Mouse (Mus musculus): ENCODE measurements at regions not wholly inside any gene's neighbourhood (a gene's known extent, or its start where the extent isn't known, plus 50 kb on each side); places are given as distances from the start of the nearest gene placed in this dataset.

GRCm38 (mm10) chr10:99614392-99615249 lies 144.8 kb downstream of the Csl start:
- Histone ChIP-seq H3K4me3 (no peak overlapping the region), H3K9me3 (no peaks in the 10 kb centered on the region), H3K4me1 (no peaks in the 10 kb centered on the region), H3K4me2 (no peak overlapping the region), H3K9ac (no peak overlapping the region), H3K27me3 (no peaks in the 10 kb centered on the region), H3K36me3 (no peaks in the 10 kb centered on the region), H3K27ac (no peak overlapping the region)
- 13% methylated on average over 7 of the region's 7 CpGs for WGBS
- no peak for ATAC-seq (ENCODE audit: insufficient number of reproducible peaks, low FRiP score, low TSS enrichment, low read depth)

GRCm38 (mm10) chr10:99615371-99615770 lies 144.1 kb downstream of the Csl start:
- Histone ChIP-seq H3K27me3 (no peaks in the 10 kb centered on the region), H3K4me1 (no peaks in the 10 kb centered on the region), H3K9ac (no peak overlapping the region), H3K9me3 (no peaks in the 10 kb centered on the region), H3K27ac (no peak overlapping the region), H3K4me2 (no peak overlapping the region), H3K36me3 (no peaks in the 10 kb centered on the region), H3K4me3 (no peak overlapping the region)
- WGBS, result 72% methylated on average over 8 of the region's 8 CpGs
- ATAC-seq (ENCODE audit: insufficient number of reproducible peaks, low FRiP score, low TSS enrichment, low read depth), result no peak

- Histone ChIP-seq H3K27ac (no peak overlapping the region), H3K9me3 (no peaks in the 10 kb centered on the region), H3K9ac (no peak overlapping the region), H3K27me3 (no peaks in the 10 kb centered on the region), H3K4me2 (no peak overlapping the region), H3K36me3 (no peaks in the 10 kb centered on the region), H3K4me3 (no peak overlapping the region), H3K4me1 (no peaks in the 10 kb centered on the region)
- no peak for ATAC-seq (ENCODE audit: insufficient number of reproducible peaks, low FRiP score, low TSS enrichment, low read depth)
- 5% methylated on average over 6 of the region's 6 CpGs for WGBS
Observed at GRCm38 (mm10) chr10:99615779-99616178, 143.7 kb downstream of the Csl start.

GRCm38 (mm10) chr10:99617623-99618022 lies 141.8 kb downstream of the Csl start:
- Histone ChIP-seq H3K9me3 (no peaks in the 10 kb centered on the region), H3K36me3 (no peaks in the 10 kb centered on the region), H3K9ac (no peak overlapping the region), H3K4me1 (no peaks in the 10 kb centered on the region), H3K4me2 (no peak overlapping the region), H3K27me3 (no peaks in the 10 kb centered on the region), H3K27ac (no peak overlapping the region), H3K4me3 (no peak overlapping the region)
- WGBS, result 60% methylated on average over 3 of the region's 3 CpGs
- no peak for ATAC-seq (ENCODE audit: insufficient number of reproducible peaks, low FRiP score, low TSS enrichment, low read depth)

- Histone ChIP-seq H3K36me3 (no peaks in the 10 kb centered on the region), H3K27me3 (no peaks in the 10 kb centered on the region), H3K27ac (no peak overlapping the region), H3K4me3 (peak overlapping the region; percentile 5; the same call in 1 of the 2 replicates), H3K9me3 (no peaks in the 10 kb centered on the region), H3K4me1 (no peaks in the 10 kb centered on the region), H3K4me2 (no peak overlapping the region; the same call in 1 of the 2 replicates), H3K9ac (no peak overlapping the region)
- 43% methylated on average over 18 of the region's 18 CpGs for WGBS
- no peak for ATAC-seq (ENCODE audit: insufficient number of reproducible peaks, low FRiP score, low TSS enrichment, low read depth)
Observed at GRCm38 (mm10) chr10:99619421-99620151, 139.9 kb downstream of the Csl start.

GRCm38 (mm10) chr10:99620489-99620888 lies 139.0 kb downstream of the Csl start:
- no peak for ATAC-seq (ENCODE audit: insufficient number of reproducible peaks, low FRiP score, low TSS enrichment, low read depth)
- no peak overlapping the region for H3K4me3 ChIP-seq
- H3K9ac ChIP-seq, result no peak overlapping the region
- H3K27me3 ChIP-seq, result no peaks in the 10 kb centered on the region
- no peaks in the 10 kb centered on the region for H3K4me1 ChIP-seq
- no peak overlapping the region for H3K4me2 ChIP-seq
- no peak overlapping the region for H3K27ac ChIP-seq
- no peaks in the 10 kb centered on the region for H3K36me3 ChIP-seq
- H3K9me3 ChIP-seq, result no peaks in the 10 kb centered on the region
- WGBS, result 85% methylated on average over 7 of the region's 7 CpGs

- H3K27me3 ChIP-seq, result no peaks in the 10 kb centered on the region
- H3K4me3 ChIP-seq, result no peak overlapping the region
- 76% methylated on average over 6 of the region's 6 CpGs for WGBS
- no peaks in the 10 kb centered on the region for H3K4me1 ChIP-seq
- no peaks in the 10 kb centered on the region for H3K9me3 ChIP-seq
- H3K9ac ChIP-seq, result no peak overlapping the region
- H3K27ac ChIP-seq, result no peak overlapping the region
- no peak for ATAC-seq (ENCODE audit: insufficient number of reproducible peaks, low FRiP score, low TSS enrichment, low read depth)
- no peak overlapping the region for H3K4me2 ChIP-seq
- H3K36me3 ChIP-seq, result no peaks in the 10 kb centered on the region
Observed at GRCm38 (mm10) chr10:99627355-99627754, 132.1 kb downstream of the Csl start.

GRCm38 (mm10) chr10:99632250-99632985 lies 127.0 kb downstream of the Csl start:
- H3K4me2 ChIP-seq, result no peak overlapping the region
- H3K9me3 ChIP-seq, result no peaks in the 10 kb centered on the region
- no peak overlapping the region for H3K27ac ChIP-seq
- H3K4me3 ChIP-seq, result no peak overlapping the region
- H3K9ac ChIP-seq, result no peak overlapping the region
- ATAC-seq (ENCODE audit: insufficient number of reproducible peaks, low FRiP score, low TSS enrichment, low read depth), result no peak
- no peaks in the 10 kb centered on the region for H3K4me1 ChIP-seq
- H3K36me3 ChIP-seq, result no peaks in the 10 kb centered on the region
- WGBS, result 64% methylated on average over 6 of the region's 6 CpGs
- H3K27me3 ChIP-seq, result no peaks in the 10 kb centered on the region

GRCm38 (mm10) chr10:99635796-99636195 lies 123.7 kb downstream of the Csl start:
- Histone ChIP-seq H3K4me3 (no peak overlapping the region), H3K4me2 (no peak overlapping the region), H3K36me3 (no peaks in the 10 kb centered on the region), H3K4me1 (0 out of 2 replicates have a peak, but pooled peaks cover 4% of the 10 kb centered on the region), H3K27ac (no peak overlapping the region), H3K27me3 (no peaks in the 10 kb centered on the region; the same call in 1 of the 2 replicates), H3K9me3 (no peaks in the 10 kb centered on the region), H3K9ac (no peak overlapping the region)
- 81% methylated on average over 4 of the region's 4 CpGs for WGBS
- ATAC-seq (ENCODE audit: insufficient number of reproducible peaks, low FRiP score, low TSS enrichment, low read depth), result no peak

- no peak overlapping the region for H3K9ac ChIP-seq
- no peak overlapping the region for H3K4me3 ChIP-seq
- no peak overlapping the region for H3K27ac ChIP-seq
- H3K9me3 ChIP-seq, result no peaks in the 10 kb centered on the region
- ATAC-seq (ENCODE audit: insufficient number of reproducible peaks, low FRiP score, low TSS enrichment, low read depth), result no peak
- 61% methylated on average over 7 of the region's 7 CpGs for WGBS
- H3K27me3 ChIP-seq, result no peaks in the 10 kb centered on the region; the same call in 1 of the 2 replicates
- H3K36me3 ChIP-seq, result no peaks in the 10 kb centered on the region
- no peak overlapping the region for H3K4me2 ChIP-seq
- 0 out of 2 replicates have a peak, but pooled peaks cover 4% of the 10 kb centered on the region for H3K4me1 ChIP-seq
Observed at GRCm38 (mm10) chr10:99639022-99639421, 120.4 kb downstream of the Csl start.

- H3K27me3 ChIP-seq, result no peaks in the 10 kb centered on the region; the same call in 1 of the 2 replicates
- H3K9ac ChIP-seq, result no peak overlapping the region
- no peaks in the 10 kb centered on the region for H3K36me3 ChIP-seq
- no peak overlapping the region for H3K4me3 ChIP-seq
- no peaks in the 10 kb centered on the region for H3K9me3 ChIP-seq
- 0 out of 2 replicates have a peak, but pooled peaks cover 4% of the 10 kb centered on the region for H3K4me1 ChIP-seq
- ATAC-seq (ENCODE audit: insufficient number of reproducible peaks, low FRiP score, low TSS enrichment, low read depth), result no peak
- peak overlapping the region; percentile 22; the same call in 1 of the 2 replicates for H3K27ac ChIP-seq
- H3K4me2 ChIP-seq, result no peak overlapping the region
- WGBS, result 49% methylated on average over 5 of the region's 5 CpGs
Observed at GRCm38 (mm10) chr10:99639469-99639868, 120.0 kb downstream of the Csl start.

All from limb, embryonic 15.5 days (tissue).